Mouse (Mus musculus) heart, embryonic 10.5 days (tissue): ENCODE data around the gene Acvr2a. TPM values are rescaled to one million over a fixed set of nuclear protein-coding genes. Genes with fewer than 3 reads are reported as not detected.

Experiments
- DNase-seq: peaks from one replicate; pipeline ENCODE4 v3.0.0-alpha.2; 2017; ENCODE audit warnings: low spot score
- H3K27ac ChIP-seq: fragments of 300-500 bp; sonication (generic); 2 replicates; pipeline ENCODE4 v1.5.1; 2016; ENCODE audit warnings: mild to moderate bottlenecking
- H3K27me3 ChIP-seq: fragments of 300-500 bp; sonication (generic); 2 replicates; pipeline ENCODE4 v1.6.1; 2016; ENCODE audit warnings: mild to moderate bottlenecking; ENCODE audit not compliant: poor library complexity, insufficient read depth, severe bottlenecking
- H3K36me3 ChIP-seq: fragments of 300-500 bp; sonication (generic); 2 replicates; pipeline ENCODE4 v1.6.1; 2016; ENCODE audit warnings: mild to moderate bottlenecking, moderate library complexity
- H3K4me1 ChIP-seq: fragments of 300-500 bp; sonication (generic); 2 replicates; pipeline ENCODE4 v1.6.1; 2016; ENCODE audit warnings: mild to moderate bottlenecking
- H3K4me3 ChIP-seq: fragments of 300-500 bp; sonication (generic); 2 replicates; pipeline ENCODE4 v1.5.1; 2016; ENCODE audit warnings: mild to moderate bottlenecking, moderate library complexity
- H3K9me3 ChIP-seq: fragments of 300-500 bp; sonication (generic); 2 replicates; pipeline ENCODE4 v1.6.1; 2016; ENCODE audit warnings: mild to moderate bottlenecking, moderate library complexity
- WGBS: fragments of 180-500 bp; shearing (Covaris S2); methylation state at CpG from one replicate; pipeline ENCODE4 v1.1.7; 2016; 5-methylcytosine and 5-hydroxymethylcytosine counted together
- polyA plus RNA-seq: library from polyadenylated mRNA; unstranded; fragments of >200 nt; fragmentation: Nextera tagmentation; extraction: Ambion mirVana; gene quantifications from 2 replicates; pipeline ENCODE4 v1.2.1, GENCODE M21; 2016

Acvr2a gene
- polyA plus RNA-seq: 13.3 and 14.8 TPM in 2 replicates

DNA sequence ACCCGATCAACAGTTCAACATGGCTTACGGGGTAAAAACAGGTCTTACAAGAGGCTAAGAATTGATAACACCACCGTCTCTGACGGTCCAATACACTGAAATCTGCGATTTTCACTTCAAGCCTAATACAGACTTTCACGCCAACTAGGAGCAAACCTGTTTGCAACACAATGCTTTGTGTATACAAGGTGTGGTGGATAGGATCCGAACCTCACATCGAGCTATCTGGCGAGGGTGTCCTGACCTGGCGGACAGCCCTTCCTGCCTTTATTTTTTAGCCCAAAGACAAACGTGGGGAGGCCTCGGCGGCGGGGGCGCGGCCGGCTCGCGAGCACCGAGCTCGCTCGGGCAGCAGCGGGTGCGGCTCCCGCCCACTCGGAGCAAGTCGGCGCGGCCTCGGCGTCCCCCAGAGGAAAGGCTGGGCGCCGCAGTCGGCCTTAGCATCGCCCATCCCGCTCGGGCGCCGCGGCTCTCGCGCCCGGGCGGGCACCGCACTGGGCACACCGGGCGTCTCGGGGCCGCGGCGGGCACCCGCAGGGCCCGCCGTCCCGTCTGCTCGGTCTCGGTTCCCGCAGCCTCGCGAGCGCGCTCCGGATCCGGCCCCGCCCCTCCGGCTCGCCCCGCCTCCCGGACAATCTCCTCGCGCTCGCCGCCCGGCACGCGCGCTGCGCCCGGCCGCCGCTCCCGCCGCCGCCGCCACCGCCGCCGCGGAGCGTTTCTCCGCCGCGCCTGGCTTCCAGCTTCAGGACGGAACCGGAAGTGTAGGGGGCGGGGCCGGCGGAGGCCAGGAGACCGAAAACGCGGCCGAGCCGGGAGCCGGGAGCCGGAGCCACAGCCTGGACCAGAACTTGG is at the start of gene Acvr2a:
Acvr2a (plus strand) TSS at position 739 of the 852 bp plus-strand sequence.
- peak; percentile 91 for DNase-seq
- under 1% methylated on average over 99 of the region's 105 CpGs for WGBS
- Histone ChIP-seq H3K4me1 (peaks cover 8% of the 10 kb centered on the region; the same call in 1 of the 2 replicates), H3K4me3 (peak within 1 kb of the TSS; percentile 86), H3K36me3 (no peaks in the 10 kb centered on the region), H3K27ac (peak within 1 kb of the TSS; percentile 96), H3K27me3 (no peaks in the 10 kb centered on the region), H3K9me3 (no peaks in the 10 kb centered on the region)

- no peak for DNase-seq
- no peak overlapping the region for H3K27ac ChIP-seq
- 88% methylated on average over 5 of the region's 5 CpGs for WGBS
Measured at GRCm38 (mm10) chr2:48766513-48766912, 47.4 kb upstream of the Acvr2a start.

GRCm38 (mm10) chr2:48767778-48768177 is 46.1 kb upstream of the Acvr2a start:
- WGBS: 84% methylated on average over 2 of the region's 2 CpGs
- no peak for DNase-seq
- H3K27ac ChIP-seq: no peak overlapping the region
- H3K36me3 ChIP-seq: no peaks in the 10 kb centered on the region
- no peaks in the 10 kb centered on the region for H3K4me1 ChIP-seq
- H3K27me3 ChIP-seq: no peaks in the 10 kb centered on the region
- H3K9me3 ChIP-seq: no peaks in the 10 kb centered on the region
- no peak overlapping the region for H3K4me3 ChIP-seq

More at GRCm38 (mm10) chr2:48766513-48766912, 47.4 kb upstream of the Acvr2a start:
- Histone ChIP-seq H3K27me3 (no peaks in the 10 kb centered on the region), H3K4me1 (no peaks in the 10 kb centered on the region), H3K4me3 (no peak overlapping the region), H3K9me3 (no peaks in the 10 kb centered on the region), H3K36me3 (no peaks in the 10 kb centered on the region)

DNA sequence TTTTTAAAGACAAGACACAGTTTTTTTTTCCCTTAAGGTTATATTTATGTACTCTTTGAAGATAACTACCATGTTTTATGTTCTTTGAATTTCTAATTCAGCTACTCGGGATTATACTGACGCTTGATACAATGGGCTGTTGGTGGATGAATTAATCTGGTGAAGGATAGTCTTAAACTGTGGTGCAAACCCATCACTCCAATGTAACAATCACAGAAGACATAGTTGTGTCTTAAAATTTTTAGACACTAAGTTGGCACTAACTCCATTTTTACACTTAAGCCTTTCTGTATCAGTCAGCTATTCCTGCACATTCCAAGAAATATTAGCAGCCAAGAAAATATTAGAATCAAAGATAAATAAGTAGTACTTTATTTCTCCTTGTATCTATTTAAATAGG is 45.7 kb upstream of the Acvr2a start:
- H3K4me1 ChIP-seq: no peaks in the 10 kb centered on the region
- no peaks in the 10 kb centered on the region for H3K9me3 ChIP-seq
- 89% methylated on average over 2 of the region's 2 CpGs for WGBS
- H3K27me3 ChIP-seq: no peaks in the 10 kb centered on the region
- DNase-seq: no peak
- H3K36me3 ChIP-seq: no peaks in the 10 kb centered on the region
- no peak overlapping the region for H3K27ac ChIP-seq
- no peak overlapping the region for H3K4me3 ChIP-seq

- DNase-seq: no peak
- 74% methylated on average over 7 of the region's 7 CpGs for WGBS
- H3K9me3 ChIP-seq: no peaks in the 10 kb centered on the region
- no peaks in the 10 kb centered on the region for H3K4me1 ChIP-seq
- no peaks in the 10 kb centered on the region for H3K36me3 ChIP-seq
- no peak overlapping the region for H3K27ac ChIP-seq
- no peaks in the 10 kb centered on the region for H3K27me3 ChIP-seq
- H3K4me3 ChIP-seq: no peak overlapping the region
Measured at GRCm38 (mm10) chr2:48770100-48770499, 43.8 kb upstream of the Acvr2a start.

DNA sequence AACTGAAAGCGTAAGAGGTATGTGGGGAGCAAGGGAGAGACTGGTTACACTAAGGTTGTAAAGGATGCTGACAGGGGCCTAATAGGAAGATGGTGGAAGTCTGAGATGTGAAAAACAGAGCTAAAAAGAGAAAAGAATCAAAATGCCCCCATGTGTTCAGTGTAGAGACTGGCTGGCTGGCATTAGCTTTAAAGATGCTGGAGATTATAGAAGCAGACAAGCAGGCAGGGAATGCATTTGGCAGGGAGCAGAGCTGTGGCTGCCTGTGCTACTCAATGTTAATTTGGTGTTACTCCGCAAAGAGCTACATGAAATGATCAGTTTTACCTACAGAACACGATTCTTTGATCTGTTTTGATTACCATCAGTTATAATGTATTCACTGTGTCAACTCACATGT is 43.3 kb upstream of the Acvr2a start:
- no peaks in the 10 kb centered on the region for H3K27me3 ChIP-seq
- no peak overlapping the region for H3K4me3 ChIP-seq
- WGBS: 80% methylated on average over 3 of the region's 3 CpGs
- H3K9me3 ChIP-seq: no peaks in the 10 kb centered on the region
- DNase-seq: no peak
- no peaks in the 10 kb centered on the region for H3K36me3 ChIP-seq
- no peak overlapping the region for H3K27ac ChIP-seq
- no peaks in the 10 kb centered on the region for H3K4me1 ChIP-seq

DNA sequence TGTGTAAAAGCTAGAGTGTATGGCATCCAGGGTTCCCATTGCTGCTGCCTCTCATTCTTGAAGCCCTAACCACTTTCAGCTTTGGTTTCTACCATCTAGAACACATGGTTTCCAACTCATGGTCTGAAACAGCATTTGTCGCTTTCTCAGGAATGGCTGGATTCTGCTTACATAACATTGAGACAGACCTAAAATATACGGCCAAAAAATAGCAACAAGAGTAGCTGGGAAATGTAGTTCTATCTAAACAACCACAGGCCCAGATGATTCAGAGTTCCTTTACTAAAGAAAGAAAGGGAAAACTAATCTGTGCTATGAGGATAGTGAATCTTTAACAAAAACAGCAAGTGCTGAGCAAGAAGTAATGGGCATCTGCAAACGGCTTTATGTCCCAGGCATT is 38.6 kb upstream of the Acvr2a start:
- WGBS: 82% methylated on average over 3 of the region's 3 CpGs
- no peaks in the 10 kb centered on the region for H3K9me3 ChIP-seq
- no peak for DNase-seq
- H3K27ac ChIP-seq: no peak overlapping the region
- H3K4me1 ChIP-seq: no peaks in the 10 kb centered on the region
- no peak overlapping the region for H3K4me3 ChIP-seq
- H3K36me3 ChIP-seq: no peaks in the 10 kb centered on the region
- no peaks in the 10 kb centered on the region for H3K27me3 ChIP-seq

- no peak overlapping the region for H3K4me3 ChIP-seq
- no peak overlapping the region for H3K27ac ChIP-seq
- no peaks in the 10 kb centered on the region for H3K27me3 ChIP-seq
- DNase-seq: no peak
- 74% methylated on average over 3 of the region's 3 CpGs for WGBS
- no peaks in the 10 kb centered on the region for H3K4me1 ChIP-seq
- H3K36me3 ChIP-seq: no peaks in the 10 kb centered on the region
- H3K9me3 ChIP-seq: no peaks in the 10 kb centered on the region; the same call in 1 of the 2 replicates
Measured at GRCm38 (mm10) chr2:48788901-48789300, 25.0 kb upstream of the Acvr2a start.

- Histone ChIP-seq H3K9me3 (no peaks in the 10 kb centered on the region), H3K36me3 (no peaks in the 10 kb centered on the region), H3K4me1 (peaks cover 8% of the 10 kb centered on the region; the same call in 1 of the 2 replicates), H3K27ac (peak overlapping the region; percentile 96), H3K4me3 (peak overlapping the region; percentile 86), H3K27me3 (no peaks in the 10 kb centered on the region)
- peak; percentile 84 for DNase-seq
- under 1% methylated on average over 76 of the region's 76 CpGs for WGBS
Measured at GRCm38 (mm10) chr2:48814223-48815038, 522 bp downstream of the Acvr2a start.

DNA sequence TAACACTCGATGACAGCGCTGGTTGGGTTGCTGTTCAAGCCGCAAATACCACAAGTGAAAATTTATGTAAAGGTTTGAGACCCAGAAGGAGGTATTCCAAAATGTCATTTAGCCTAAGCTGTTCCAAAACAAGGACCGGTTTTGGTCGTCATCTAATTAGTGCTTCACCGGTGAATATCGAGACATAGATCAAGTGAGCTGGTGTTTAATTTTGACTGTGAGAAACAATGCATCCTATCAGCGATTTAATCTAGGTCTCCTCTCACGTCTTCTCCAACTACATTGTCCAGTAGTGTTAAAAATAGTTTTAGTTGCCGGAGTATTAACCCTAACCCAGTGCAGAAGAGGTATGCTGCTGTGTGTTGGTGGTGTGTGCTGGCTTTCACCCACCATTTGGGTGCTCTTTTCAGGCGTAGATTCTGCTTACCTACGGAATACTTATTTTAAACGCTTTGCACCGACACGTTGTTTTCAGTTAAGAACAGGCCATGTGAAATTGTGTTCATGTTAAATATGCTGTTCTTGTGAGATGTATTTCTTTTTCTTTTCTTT is 1.2 kb downstream of the Acvr2a start:
- H3K36me3 ChIP-seq: no peaks in the 10 kb centered on the region
- DNase-seq: no peak
- 5% methylated on average over 15 of the region's 15 CpGs for WGBS

GRCm38 (mm10) chr2:48816141-48817028 is 2.5 kb downstream of the Acvr2a start:
- H3K4me1 ChIP-seq: peaks cover 8% of the 10 kb centered on the region; the same call in 1 of the 2 replicates
- 46% methylated on average over 9 of the region's 9 CpGs for WGBS
- H3K27ac ChIP-seq: no peak overlapping the region
- H3K4me3 ChIP-seq: peak overlapping the region; percentile 86
- H3K9me3 ChIP-seq: no peaks in the 10 kb centered on the region
- no peaks in the 10 kb centered on the region for H3K27me3 ChIP-seq
- DNase-seq: no peak
- H3K36me3 ChIP-seq: no peaks in the 10 kb centered on the region

More for the DNA sequence above, 1.2 kb downstream of the Acvr2a start:
- H3K4me1 ChIP-seq: peaks cover 8% of the 10 kb centered on the region; the same call in 1 of the 2 replicates
- peak overlapping the region; percentile 96 for H3K27ac ChIP-seq
- H3K9me3 ChIP-seq: no peaks in the 10 kb centered on the region
- no peaks in the 10 kb centered on the region for H3K27me3 ChIP-seq
- peak overlapping the region; percentile 86 for H3K4me3 ChIP-seq

- 77% methylated on average over 2 of the region's 2 CpGs for WGBS
- H3K4me1 ChIP-seq: 0 out of 2 replicates have a peak, but pooled peaks cover 4% of the 10 kb centered on the region
Measured at GRCm38 (mm10) chr2:48825878-48826277, 12.0 kb downstream of the Acvr2a start.

More at GRCm38 (mm10) chr2:48825878-48826277, 12.0 kb downstream of the Acvr2a start:
- no peaks in the 10 kb centered on the region for H3K9me3 ChIP-seq
- H3K4me3 ChIP-seq: no peak overlapping the region
- no peaks in the 10 kb centered on the region for H3K36me3 ChIP-seq
- no peak for DNase-seq
- no peaks in the 10 kb centered on the region for H3K27me3 ChIP-seq
- H3K27ac ChIP-seq: no peak overlapping the region
